ENCODE assay signal across 9 mouse cellular contexts in genomic region chr6:114900194-114900593, GRCm38 (mm10).
A peak's percentile ranks its signal among the peaks of the same experiment; 100 is the strongest.
DNase-seq lines count a peak whose midpoint lies in the region; ATAC-seq and TF ChIP-seq lines count a peak whose summit lies in the region.
"Had no signal": no experiment of that assay in that cellular context is flagged by ENCODE, and none has a peak within 500 bp of the region (broad histone marks: within the 10 kb centered on the region; RNA-seq: fewer than 3 reads in every experiment).

No protein-coding gene starts in this region.

- ATAC-seq in lung, embryonic 15.5 days (ENCODE audit: borderline replicate concordance, extremely low read depth, low FRiP score, low TSS enrichment): no peak
- no peak for ATAC-seq in limb, embryonic 13.5 days (ENCODE audit: low FRiP score, low read depth)
- ATAC-seq in stomach, embryonic 14.5 days (ENCODE audit: insufficient number of reproducible peaks, insufficient read depth, low FRiP score, low read depth): no peak

- no peak for DNase-seq in cerebellum, adult 2 months
- no peak for DNase-seq in cerebellum, adult 9-10 months
- no peak for DNase-seq in lung, adult 2 months
- no peak for DNase-seq in natural killer cell, adult 2 months (ENCODE audit: low spot score in 2 of 2)
- no peak for DNase-seq in frontal cortex, postnatal 25 days (ENCODE audit: low spot score in 2 of 2)
- DNase-seq: thymus, postnatal 36 days had no signal

- TF ChIP-seq CTCF in cerebellum, adult 2 months (IDR thresholded peaks at IDR 0.05; ENCODE audit: borderline replicate concordance, insufficient read depth, low read depth, low read length): no peak
- TF ChIP-seq CTCF in lung, adult 2 months (IDR thresholded peaks at IDR 0.05; ENCODE audit: insufficient read depth, low read length): no peak

- no peaks in the 10 kb centered on the region; the same call in 1 of the 2 replicates for H3K4me1 ChIP-seq in cerebellum, adult 2 months (ENCODE audit: control insufficient read depth, insufficient read depth, low read length)
- peaks cover 88% of the 10 kb centered on the region for H3K4me1 ChIP-seq in lung, embryonic 15.5 days
- peaks cover 36% of the 10 kb centered on the region for H3K4me1 ChIP-seq in lung, adult 2 months (ENCODE audit: control insufficient read depth, insufficient read depth, low read length)
- peaks cover 67% of the 10 kb centered on the region for H3K4me1 ChIP-seq in limb, embryonic 13.5 days
- H3K4me1 ChIP-seq in stomach, embryonic 14.5 days (ENCODE audit: control insufficient read depth, insufficient read depth, low read length): peaks cover 48% of the 10 kb centered on the region

- peak overlapping the region; percentile 35; the same call in 1 of the 2 replicates for H3K27ac ChIP-seq in cerebellum, adult 2 months (ENCODE audit: insufficient read depth, low read length)
- peak overlapping the region; percentile 89 for H3K27ac ChIP-seq in lung, embryonic 15.5 days
- peak overlapping the region; percentile 83 for H3K27ac ChIP-seq in limb, embryonic 13.5 days
- H3K27ac ChIP-seq in stomach, embryonic 14.5 days (ENCODE audit: low read length): peak overlapping the region; percentile 69

- 48% methylated on average over 10 of the region's 10 CpGs for WGBS in cerebellum, adult 2 months
- 18% methylated on average over 10 of the region's 10 CpGs for WGBS in lung, embryonic 15.5 days
- WGBS in lung, adult 2 months: 35% methylated on average over 10 of the region's 10 CpGs
- WGBS in limb, embryonic 13.5 days: 12% methylated on average over 10 of the region's 10 CpGs
- 46% methylated on average over 10 of the region's 10 CpGs for WGBS in stomach, embryonic 14.5 days

- H3K9me3 ChIP-seq in lung, embryonic 15.5 days: no peaks in the 10 kb centered on the region
- no peaks in the 10 kb centered on the region for H3K9me3 ChIP-seq in limb, embryonic 13.5 days
- no peaks in the 10 kb centered on the region; the same call in 1 of the 2 replicates for H3K9me3 ChIP-seq in stomach, embryonic 14.5 days (ENCODE audit: control insufficient read depth, low read depth, low read length)

- H3K4me3 ChIP-seq in cerebellum, adult 2 months (replicated peaks; ENCODE audit: insufficient read depth, low read depth, low read length): no peak overlapping the region
- no peak overlapping the region for H3K4me3 ChIP-seq in lung, embryonic 15.5 days
- H3K4me3 ChIP-seq in lung, adult 2 months (replicated peaks; ENCODE audit: extremely low read depth, low read depth, low read length): no peak overlapping the region
- peak overlapping the region; percentile 1 for H3K4me3 ChIP-seq in limb, embryonic 13.5 days
- H3K4me3 ChIP-seq in stomach, embryonic 14.5 days (ENCODE audit: low read depth, low read length): no peak overlapping the region

- no peaks in the 10 kb centered on the region for H3K27me3 ChIP-seq in cerebellum, adult 2 months (ENCODE audit: control insufficient read depth, insufficient read depth, low read length)
- no peaks in the 10 kb centered on the region for H3K27me3 ChIP-seq in lung, embryonic 15.5 days
- no peaks in the 10 kb centered on the region for H3K27me3 ChIP-seq in limb, embryonic 13.5 days
- H3K27me3 ChIP-seq in stomach, embryonic 14.5 days (ENCODE audit: control insufficient read depth, insufficient read depth, low read length): no peaks in the 10 kb centered on the region

- peaks cover 4% of the 10 kb centered on the region; the same call in 1 of the 2 replicates for H3K36me3 ChIP-seq in lung, embryonic 15.5 days
- peaks cover 38% of the 10 kb centered on the region for H3K36me3 ChIP-seq in limb, embryonic 13.5 days
- H3K36me3 ChIP-seq in stomach, embryonic 14.5 days (ENCODE audit: control insufficient read depth, insufficient read depth, low read length): peaks cover 4% of the 10 kb centered on the region; the same call in 1 of the 2 replicates

- peak overlapping the region; percentile 43 for H3K4me2 ChIP-seq in lung, embryonic 15.5 days
- H3K4me2 ChIP-seq in limb, embryonic 13.5 days (replicated peaks): peak overlapping the region; percentile 56
- H3K4me2 ChIP-seq in stomach, embryonic 14.5 days (replicated peaks; ENCODE audit: low read depth, low read length): peak overlapping the region; percentile 16; the same call in 1 of the 2 replicates

- no peak for TF ChIP-seq POLR2A in cerebellum, adult 2 months (IDR thresholded peaks at IDR 0.05; ENCODE audit: borderline replicate concordance, insufficient read depth, low read length)
- TF ChIP-seq POLR2A in lung, adult 2 months (IDR thresholded peaks at IDR 0.05; ENCODE audit: borderline replicate concordance, extremely low read depth, low read depth, low read length): no peak

- 0 out of 2 replicates have a peak overlapping the region, but pooled peaks have one; percentile 15 for H3K9ac ChIP-seq in lung, embryonic 15.5 days
- H3K9ac ChIP-seq in limb, embryonic 13.5 days: no peak overlapping the region; the same call in 1 of the 2 replicates
- peak overlapping the region; percentile 10; the same call in 1 of the 2 replicates for H3K9ac ChIP-seq in stomach, embryonic 14.5 days (replicated peaks; ENCODE audit: low read depth, low read length)

Comparison
In these comparisons a context has a peak if more than half of its experiments do, and no peak if none do; other contexts are left out.
1. H3K27ac ChIP-seq: peak in every context shown above with its lines; median percentile 89 in lung, embryonic 15.5 days; 83 in limb, embryonic 13.5 days; 69 in stomach, embryonic 14.5 days; 35 in cerebellum, adult 2 months.